Mouse (Mus musculus): Measurements from ENCODE around the gene Qrsl1. TPM values are rescaled to one million over a fixed set of nuclear protein-coding genes. Genes with fewer than 3 reads are reported as not detected.

The Qrsl1 gene
- total RNA-seq, 4 experiments from 2014 or later = 13.8 to 15.9 (median 14.8) TPM

- DNase-seq (ENCODE audit: low spot score in 2 of 2) = no peak
Measured at GRCm38 (mm10) chr10:43871458-43871857, 30.1 kb downstream of the Qrsl1 start.

GRCm38 (mm10) chr10:43870752-43871151 lies 30.8 kb downstream of the Qrsl1 start:
- no peak for DNase-seq (ENCODE audit: low spot score in 2 of 2)

GRCm38 (mm10) chr10:43856351-43856750 lies 45.2 kb downstream of the Qrsl1 start:
- DNase-seq (ENCODE audit: low spot score in 2 of 2) = no peak

- no peak for DNase-seq (ENCODE audit: low spot score in 2 of 2)
Measured at GRCm38 (mm10) chr10:43855916-43856315, 45.6 kb downstream of the Qrsl1 start.

GRCm38 (mm10) chr10:43851898-43852297 lies 49.6 kb downstream of the Qrsl1 start:
- DNase-seq (ENCODE audit: low spot score in 2 of 2) = no peak

GRCm38 (mm10) chr10:43849478-43849877 lies 52.1 kb downstream of the Qrsl1 start:
- no peak for DNase-seq (ENCODE audit: low spot score in 2 of 2)

GRCm38 (mm10) chr10:43846141-43846622 lies 55.4 kb downstream of the Qrsl1 start:
- DNase-seq (ENCODE audit: low spot score in 2 of 2) = no peak

- DNase-seq (ENCODE audit: low spot score in 2 of 2) = no peak
Measured at GRCm38 (mm10) chr10:43845442-43845841, 56.1 kb downstream of the Qrsl1 start.

- no peak for DNase-seq (ENCODE audit: low spot score in 2 of 2)
Measured at GRCm38 (mm10) chr10:43841441-43841840, 60.1 kb downstream of the Qrsl1 start.

- no peak for DNase-seq (ENCODE audit: low spot score in 2 of 2)
Measured at GRCm38 (mm10) chr10:43832868-43833267, 68.7 kb downstream of the Qrsl1 start.

GRCm38 (mm10) chr10:43830251-43831018 lies 71.1 kb downstream of the Qrsl1 start:
- no peak for DNase-seq (ENCODE audit: low spot score in 2 of 2)

GRCm38 (mm10) chr10:43828686-43829015 lies 72.9 kb downstream of the Qrsl1 start:
- no peak for DNase-seq (ENCODE audit: low spot score in 2 of 2)

- DNase-seq (ENCODE audit: low spot score in 2 of 2) = no peak
Measured at GRCm38 (mm10) chr10:43827958-43828685, 73.4 kb downstream of the Qrsl1 start.

GRCm38 (mm10) chr10:43826773-43827621 lies 74.5 kb downstream of the Qrsl1 start:
- DNase-seq (ENCODE audit: low spot score in 2 of 2) = no peak

GRCm38 (mm10) chr10:43825696-43826095 lies 75.8 kb downstream of the Qrsl1 start:
- no peak for DNase-seq (ENCODE audit: low spot score in 2 of 2)

GRCm38 (mm10) chr10:43824713-43825112 lies 76.8 kb downstream of the Qrsl1 start:
- no peak for DNase-seq (ENCODE audit: low spot score in 2 of 2)

Other genes starting within 250 kb of the Qrsl1 start
- gene Rtn4ip1, start 62 bp upstream of the Qrsl1 start, total RNA-seq (2022) = 10 to 100 TPM; 14.8 to 17.8 (median 16.2) TPM
- gene Crybg1, start 247.1 kb upstream of the Qrsl1 start, total RNA-seq (2022) = under 1 TPM; 0.69 to 0.99 (median 0.91) TPM

Data from layer of hippocampus, adult 8-10 months (tissue).